Mouse (Mus musculus) C2C12 (cell line): ENCODE measurements around the gene Mest. TPM values are rescaled to one million over a fixed set of nuclear protein-coding genes. Genes with fewer than 3 reads are reported as not detected.

Source experiments
- H3K27me3 ChIP-seq: one replicate; pipeline ENCODE4 v1.6.1; 2011; ENCODE audit not compliant: control insufficient read depth, insufficient read depth, insufficient read length
- H3K36me3 ChIP-seq: one replicate; pipeline ENCODE4 v1.6.1; 2011; ENCODE audit not compliant: control insufficient read depth, insufficient read depth
- H3K4me3 ChIP-seq: one replicate; pipeline ENCODE4 v1.5.1; 2011; ENCODE audit warnings: mild to moderate bottlenecking, control low read depth; ENCODE audit not compliant: poor library complexity, insufficient read depth, severe bottlenecking
- H3K79me2 ChIP-seq: one replicate; pipeline ENCODE4 v1.6.1; 2011; ENCODE audit not compliant: control insufficient read depth, insufficient read depth
- H3K79me3 ChIP-seq: one replicate; pipeline ENCODE4 v1.6.1; 2011; ENCODE audit warnings: low read depth, control low read depth
- H3ac ChIP-seq: one replicate; pipeline ENCODE3; 2011; ENCODE audit warnings: low read depth; ENCODE audit not compliant: control insufficient read depth, insufficient read length
- CEBPB ChIP-seq: IDR thresholded peaks from one replicate; pipeline ENCODE4 v1.6.1; 2011; ENCODE audit warnings: low read depth, mild to moderate bottlenecking, control low read depth, moderate library complexity
- CTCF ChIP-seq: IDR thresholded peaks from one replicate; pipeline ENCODE4 v1.5.1; 2011; ENCODE audit not compliant: control insufficient read depth, insufficient read depth, insufficient read length
- FOSL1 ChIP-seq: IDR thresholded peaks from one replicate; pipeline ENCODE4 v1.8.0; 2011; ENCODE audit warnings: mild to moderate bottlenecking, low read length; ENCODE audit not compliant: poor library complexity, insufficient read depth, severe bottlenecking
- MAX ChIP-seq: IDR thresholded peaks from one replicate; pipeline ENCODE4 v1.6.1; 2011; ENCODE audit warnings: mild to moderate bottlenecking, control low read depth
- MYOD1 ChIP-seq: IDR thresholded peaks from one replicate; pipeline ENCODE4 v1.6.1; 2011; ENCODE audit warnings: low read depth; ENCODE audit not compliant: control insufficient read depth, insufficient read length
- MYOG ChIP-seq: IDR thresholded peaks from one replicate; pipeline ENCODE4 v1.6.1; 2011; ENCODE audit not compliant: control insufficient read depth, insufficient read length; ENCODE audit errors: extremely low read depth
- USF1 ChIP-seq: IDR thresholded peaks from one replicate; pipeline ENCODE4 v1.6.1; 2011; ENCODE audit warnings: low read depth, mild to moderate bottlenecking, control low read depth, moderate library complexity
- long read RNA-seq, 2 experiments: library from polyadenylated mRNA; unstranded; transcript quantifications; one replicate each; pipeline ENCODE4 v2.0.0; 2019 to 2020
- polyA plus RNA-seq: library from polyadenylated mRNA; unstranded; fragments of >200 nt; fragmentation: generic; extraction: Trizol; gene quantifications from one replicate; pipeline ENCODE4 v1.2.1, GENCODE M21; 2012; ENCODE audit warnings: missing spikeins

Gene Mest
- 6.9 TPM for polyA plus RNA-seq
- long read RNA-seq, experiment 1, transcript Mest-211 (12 exons, 2,561 nt) = major isoform, 88 of 109 reads
- long read RNA-seq, experiment 1, partial matches to known transcripts = 5 of 109 reads
- long read RNA-seq, experiment 1, other reads (novel, unspliced or antisense) = 16 of 109 reads
- long read RNA-seq, experiment 2, transcript Mest-211 (12 exons, 2,561 nt) = major isoform, 30 of 32 reads
- long read RNA-seq, experiment 2, partial matches to known transcripts = 0 of 32 reads
- long read RNA-seq, experiment 2, other reads (novel, unspliced or antisense) = 2 of 32 reads

- no peaks in the 10 kb centered on the region for H3K79me3 ChIP-seq
- no peak within 1 kb of the TSS for H3K4me3 ChIP-seq
- TF ChIP-seq MAX (no peak), MYOD1 (no peak), USF1 (no peak), FOSL1 (no peak), CEBPB (no peak), CTCF (no peak), MYOG (no peak)
- H3ac ChIP-seq = no peak within 1 kb of the TSS
- no peaks in the 10 kb centered on the region for H3K36me3 ChIP-seq
- H3K79me2 ChIP-seq = no peaks in the 10 kb centered on the region
- H3K27me3 ChIP-seq = no peaks in the 10 kb centered on the region
These were observed at the start of gene Mest for GRCm38 (mm10) chr6:30723331-30723730. Mest (plus strand) TSS chr6:30723547.

- H3K79me3 ChIP-seq = no peaks in the 10 kb centered on the region
- H3K79me2 ChIP-seq = no peaks in the 10 kb centered on the region
- H3K36me3 ChIP-seq = no peaks in the 10 kb centered on the region
- H3K4me3 ChIP-seq = no peak overlapping the region
- H3K27me3 ChIP-seq = no peaks in the 10 kb centered on the region
- TF ChIP-seq MAX = no peak
- no peak for TF ChIP-seq FOSL1
- TF ChIP-seq MYOD1 = no peak
- no peak for TF ChIP-seq CEBPB
- no peak for TF ChIP-seq MYOG
- no peak for TF ChIP-seq CTCF
- no peak for TF ChIP-seq USF1
- no peak overlapping the region for H3ac ChIP-seq
These were observed 49.4 kb upstream of the Mest start for GRCm38 (mm10) chr6:30673764-30674561.

- Histone ChIP-seq H3K36me3 (no peaks in the 10 kb centered on the region), H3ac (no peak overlapping the region), H3K79me2 (no peaks in the 10 kb centered on the region), H3K79me3 (no peaks in the 10 kb centered on the region), H3K4me3 (no peak overlapping the region), H3K27me3 (no peaks in the 10 kb centered on the region)
- TF ChIP-seq FOSL1 (no peak), USF1 (no peak), CEBPB (no peak), MYOG (no peak), MAX (no peak), MYOD1 (no peak), CTCF (no peak)
These were observed 48.5 kb upstream of the Mest start for GRCm38 (mm10) chr6:30674714-30675280.

- no peak overlapping the region for H3ac ChIP-seq
- H3K4me3 ChIP-seq = no peak overlapping the region
- no peaks in the 10 kb centered on the region for H3K36me3 ChIP-seq
- H3K79me3 ChIP-seq = no peaks in the 10 kb centered on the region
- no peaks in the 10 kb centered on the region for H3K27me3 ChIP-seq
- no peak for TF ChIP-seq CTCF
- TF ChIP-seq CEBPB = no peak
- no peak for TF ChIP-seq MYOG
- TF ChIP-seq FOSL1 = no peak
- TF ChIP-seq USF1 = no peak
- TF ChIP-seq MAX = no peak
- no peak for TF ChIP-seq MYOD1
- no peaks in the 10 kb centered on the region for H3K79me2 ChIP-seq
These were observed 48.0 kb upstream of the Mest start for GRCm38 (mm10) chr6:30675281-30675771.

- Histone ChIP-seq H3K4me3 (no peak overlapping the region), H3K27me3 (no peaks in the 10 kb centered on the region), H3ac (no peak overlapping the region), H3K79me2 (no peaks in the 10 kb centered on the region), H3K79me3 (no peaks in the 10 kb centered on the region), H3K36me3 (no peaks in the 10 kb centered on the region)
- TF ChIP-seq FOSL1 (no peak), MAX (no peak), CTCF (no peak), CEBPB (no peak), USF1 (no peak), MYOD1 (no peak), MYOG (no peak)
These were observed 46.8 kb upstream of the Mest start for GRCm38 (mm10) chr6:30676506-30676905.
